Mouse (Mus musculus): ENCODE measurements around the gene Gsdma. TPM values are rescaled to one million over a fixed set of nuclear protein-coding genes. Genes with fewer than 3 reads are reported as not detected.

Gene Gsdma
- total and polyA plus RNA-seq, 3 experiments, result 0.10 TPM; not detected in 2

DNA sequence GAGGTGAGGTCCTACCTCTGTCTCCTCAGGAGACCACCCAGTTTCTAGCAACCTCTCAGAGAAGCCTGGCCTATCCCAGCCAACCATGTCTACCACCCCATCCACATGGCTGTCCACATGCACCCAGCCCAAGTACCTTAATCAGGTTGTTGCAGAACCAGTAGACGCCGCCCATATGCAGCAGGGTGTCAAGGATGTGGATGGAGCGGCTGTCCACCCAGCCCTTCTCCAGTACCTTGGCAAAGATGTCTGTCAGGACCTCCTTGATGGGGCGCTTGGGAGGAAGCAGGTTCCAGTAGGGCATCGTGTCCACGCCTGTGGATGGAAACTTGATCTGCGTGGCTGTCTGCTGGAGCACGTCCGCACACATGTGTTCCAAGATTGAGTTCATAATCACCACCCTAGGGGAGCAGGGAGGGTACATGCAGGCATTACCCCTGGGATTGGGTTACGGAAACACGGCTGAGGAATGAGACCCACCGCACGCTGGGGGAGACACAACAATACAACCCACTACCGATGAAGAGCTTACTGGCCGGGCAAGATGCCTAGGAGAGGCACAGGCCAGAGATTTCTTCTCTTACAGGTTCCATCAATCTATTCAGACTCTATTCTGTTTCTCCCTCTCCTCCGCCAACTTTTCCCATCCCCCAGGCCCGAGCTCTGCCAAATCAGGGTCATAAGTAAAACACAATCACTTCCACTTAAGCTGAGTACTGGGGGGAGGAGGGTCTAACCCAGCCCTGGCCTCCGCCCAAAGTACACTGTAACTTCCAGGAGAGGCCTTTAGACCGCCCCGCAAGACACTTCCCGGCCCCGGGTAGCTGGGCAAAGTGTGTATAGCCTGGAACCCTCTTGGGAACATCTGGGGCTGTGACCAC is 43.5 kb downstream of the Gsdma start:
- Histone ChIP-seq H3K36me3 (replicated peaks in 1 of 2; ENCODE audit: control insufficient read depth in 1 of 2, insufficient read depth in 1 of 2, low read length in 1 of 2) (peaks cover 75 to 94% of the 10 kb centered on the region in 2 experiments), H3K27me3 (replicated peaks) (no peaks in the 10 kb centered on the region), H3K4me2 (ENCODE audit: insufficient read depth, low read depth, poor library complexity, severe bottlenecking) (no peak overlapping the region), H3K9ac (ENCODE audit: insufficient read depth, low read depth) (no peak overlapping the region), H3K79me2 (replicated peaks; ENCODE audit: control insufficient read depth, extremely low read depth, insufficient read depth, poor library complexity, severe bottlenecking) (no peaks in the 10 kb centered on the region), H3K27ac (ENCODE audit: insufficient read depth, low read depth) (no peak overlapping the region), H3K4me1 (ENCODE audit: control insufficient read depth in 1 of 2, insufficient read depth in 2 of 2) (peaks cover 5 to 21% of the 10 kb centered on the region in 2 experiments), H3K9me3 (replicated peaks; ENCODE audit: low read length) (no peaks in the 10 kb centered on the region), H3K4me3 (replicated peaks in 1 of 3; ENCODE audit: low read depth in 2 of 3, low read length in 2 of 3, poor library complexity in 1 of 3) (no peak overlapping the region)
- in situ Hi-C loops (cut with MboI; ENCODE audit: low pct_ligation_motif_present, low pct_unique_long_range_greater_than_20kb, low sequenced_read_pairs) (no loop called here), dilution Hi-C loops (cut with MboI; ENCODE audit: extremely low pct_ligation_motif_present, extremely low pct_unique_long_range_greater_than_20kb, low sequenced_read_pairs) (no loop called here)
- DNase-seq (ENCODE audit: extremely low read depth), result no peak
- TF ChIP-seq USF1 (IDR thresholded peaks at IDR 0.05; ENCODE audit: low read depth, low read length), result no peak
- no peak for TF ChIP-seq ZNF384 (IDR thresholded peaks at IDR 0.05; ENCODE audit: low read depth, low read length)

DNA sequence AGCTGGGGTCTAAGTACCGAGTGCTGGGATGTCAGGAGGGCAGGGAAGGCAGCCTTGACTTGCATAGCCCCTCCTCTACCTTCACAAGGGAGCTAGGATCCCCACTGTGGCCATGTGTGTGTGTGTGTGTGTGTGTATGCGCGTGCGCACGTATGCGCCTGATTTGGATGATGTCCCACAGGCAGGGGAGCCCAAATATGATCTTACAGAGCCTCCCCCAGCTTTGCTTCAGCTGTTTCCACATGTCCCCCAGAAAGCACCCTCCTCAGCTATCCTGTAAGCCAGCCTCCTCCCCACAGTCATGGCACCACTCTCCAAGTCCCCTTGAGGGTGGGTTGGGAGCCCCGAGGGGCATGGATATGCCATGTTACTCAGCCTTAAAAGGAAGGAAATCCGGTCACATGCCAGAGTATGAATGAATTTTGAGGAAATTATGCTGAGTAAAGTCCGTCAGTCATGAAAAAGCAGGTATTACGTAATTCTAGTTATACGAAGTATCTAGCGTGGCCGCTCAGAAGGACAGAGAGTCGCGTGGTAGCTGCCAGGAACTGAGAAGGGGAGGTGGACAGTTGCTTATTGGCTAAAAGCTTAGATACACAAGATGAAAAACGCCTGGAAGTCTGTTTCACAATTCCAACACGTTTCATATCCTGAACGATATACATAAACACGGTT is 44.3 kb downstream of the Gsdma start:
- no peak for TF ChIP-seq USF2 (conservative IDR thresholded peaks at IDR 0.05; ENCODE audit: low read depth, low read length)
- no peak for TF ChIP-seq UBTF (IDR thresholded peaks at IDR 0.05; ENCODE audit: low read depth, low read length)
- TF ChIP-seq JUND (conservative IDR thresholded peaks at IDR 0.05; ENCODE audit: low read depth, low read length), result no peak
- no peak for TF ChIP-seq ZMIZ1 (IDR thresholded peaks at IDR 0.05; ENCODE audit: low read depth, low read length)
- TF ChIP-seq RCOR1 (conservative IDR thresholded peaks at IDR 0.05; ENCODE audit: low read depth, low read length), result no peak
- no peak for TF ChIP-seq POLR2AphosphoS2 (IDR thresholded peaks at IDR 0.05; ENCODE audit: low read depth, low read length)
- no peak overlapping the region for H3K4me2 ChIP-seq (ENCODE audit: insufficient read depth, low read depth, poor library complexity, severe bottlenecking)

DNA sequence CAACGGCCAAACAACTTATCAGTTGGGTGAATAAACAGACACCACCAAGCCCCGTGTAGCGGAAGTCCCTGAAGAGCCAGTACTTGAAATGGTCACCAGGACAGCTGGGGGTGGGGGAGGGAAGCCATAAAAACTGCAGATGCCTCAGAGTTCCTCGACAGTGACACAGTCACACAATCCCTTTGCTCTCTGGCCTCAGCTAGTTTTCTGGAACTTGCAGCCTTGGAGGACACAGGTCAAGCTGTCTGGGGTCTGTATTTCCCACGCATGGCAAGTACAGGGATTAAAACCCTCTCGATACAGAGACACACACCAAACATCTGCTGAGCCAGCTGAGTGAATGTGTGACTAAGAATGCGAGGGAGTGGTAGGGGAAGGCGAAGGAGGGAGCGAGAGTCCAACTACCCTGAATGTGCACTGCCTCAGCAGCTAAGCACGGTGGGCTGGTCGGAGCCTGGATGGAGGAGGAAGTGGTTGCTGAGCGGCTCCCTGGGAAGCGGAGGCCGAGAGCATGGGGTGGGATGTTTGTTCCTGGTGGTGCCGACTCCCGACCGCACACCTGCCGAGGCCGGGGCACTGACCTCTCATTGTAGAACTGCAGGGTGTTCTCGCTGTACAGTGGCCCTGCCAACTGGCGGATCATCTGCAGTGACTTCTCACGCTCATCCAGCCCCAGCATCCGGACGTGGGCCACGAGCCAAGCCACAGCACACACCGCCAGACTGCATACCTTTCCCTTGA is 45.0 kb downstream of the Gsdma start:
- Histone ChIP-seq H3K4me1 (ENCODE audit: control insufficient read depth in 1 of 2, insufficient read depth in 2 of 2) (peaks cover 5 to 21% of the 10 kb centered on the region in 2 experiments), H3K9me3 (replicated peaks; ENCODE audit: low read length) (no peaks in the 10 kb centered on the region), H3K36me3 (replicated peaks in 1 of 2; ENCODE audit: control insufficient read depth in 1 of 2, insufficient read depth in 1 of 2, low read length in 1 of 2) (peaks cover 85 to 96% of the 10 kb centered on the region in 2 experiments), H3K27ac (ENCODE audit: insufficient read depth, low read depth) (no peak overlapping the region), H3K27me3 (replicated peaks) (no peaks in the 10 kb centered on the region), H3K79me2 (replicated peaks; ENCODE audit: control insufficient read depth, extremely low read depth, insufficient read depth, poor library complexity, severe bottlenecking) (no peaks in the 10 kb centered on the region), H3K4me2 (ENCODE audit: insufficient read depth, low read depth, poor library complexity, severe bottlenecking) (no peak overlapping the region), H3K9ac (ENCODE audit: insufficient read depth, low read depth) (no peak overlapping the region), H3K4me3 (replicated peaks in 1 of 3; ENCODE audit: low read depth in 2 of 3, low read length in 2 of 3, poor library complexity in 1 of 3) (no peak overlapping the region)
- DNase-seq (ENCODE audit: extremely low read depth), result no peak
- dilution Hi-C loops (cut with MboI; ENCODE audit: extremely low pct_ligation_motif_present, extremely low pct_unique_long_range_greater_than_20kb, low sequenced_read_pairs), result no loop called here
- TF ChIP-seq ETS1 (conservative IDR thresholded peaks at IDR 0.05; ENCODE audit: low read depth, low read length) (0 out of 2 replicates have a peak, but pooled peaks have one; percentile 11), IRF4 (IDR thresholded peaks at IDR 0.05; ENCODE audit: low read depth, low read length) (0 out of 2 replicates have a peak, but pooled peaks have one; percentile 16), ZC3H11A (IDR thresholded peaks at IDR 0.05; ENCODE audit: low read depth, low read length) (no peak), USF2 (conservative IDR thresholded peaks at IDR 0.05; ENCODE audit: low read depth, low read length) (no peak), NELFE (IDR thresholded peaks at IDR 0.05; ENCODE audit: low read depth, low read length) (no peak), ZKSCAN1 (IDR thresholded peaks at IDR 0.05; ENCODE audit: borderline replicate concordance, low read depth, low read length) (no peak), JUND (conservative IDR thresholded peaks at IDR 0.05; ENCODE audit: low read depth, low read length) (no peak), HCFC1 (IDR thresholded peaks at IDR 0.05; ENCODE audit: low read depth, low read length) (no peak), MAFK (IDR thresholded peaks at IDR 0.05; ENCODE audit: insufficient replicate concordance, low read length) (0 out of 2 replicates have a peak, but pooled peaks have one; percentile 14), ELF1 (IDR thresholded peaks at IDR 0.05; ENCODE audit: low read depth, low read length) (no peak)
- in situ Hi-C loops (cut with MboI; ENCODE audit: low pct_ligation_motif_present, low pct_unique_long_range_greater_than_20kb, low sequenced_read_pairs), result no loop called here

More for the DNA sequence above, 44.3 kb downstream of the Gsdma start:
- Histone ChIP-seq H3K4me3 (replicated peaks in 1 of 3; ENCODE audit: low read depth in 2 of 3, low read length in 2 of 3, poor library complexity in 1 of 3) (no peak overlapping the region), H3K4me1 (ENCODE audit: control insufficient read depth in 1 of 2, insufficient read depth in 2 of 2) (peaks cover 5 to 21% of the 10 kb centered on the region in 2 experiments), H3K9ac (ENCODE audit: insufficient read depth, low read depth) (no peak overlapping the region), H3K79me2 (replicated peaks; ENCODE audit: control insufficient read depth, extremely low read depth, insufficient read depth, poor library complexity, severe bottlenecking) (no peaks in the 10 kb centered on the region), H3K27me3 (replicated peaks) (no peaks in the 10 kb centered on the region), H3K27ac (ENCODE audit: insufficient read depth, low read depth) (no peak overlapping the region), H3K9me3 (replicated peaks; ENCODE audit: low read length) (no peaks in the 10 kb centered on the region), H3K36me3 (replicated peaks in 1 of 2; ENCODE audit: control insufficient read depth in 1 of 2, insufficient read depth in 1 of 2, low read length in 1 of 2) (peaks cover 80 to 96% of the 10 kb centered on the region in 2 experiments)
- dilution Hi-C loops (cut with MboI; ENCODE audit: extremely low pct_ligation_motif_present, extremely low pct_unique_long_range_greater_than_20kb, low sequenced_read_pairs), result no loop called here
- DNase-seq (ENCODE audit: extremely low read depth), result no peak
- in situ Hi-C loops (cut with MboI; ENCODE audit: low pct_ligation_motif_present, low pct_unique_long_range_greater_than_20kb, low sequenced_read_pairs), result no loop called here

All from CH12.LX (cell line).